Mouse (Mus musculus) liver, adult 2 months (tissue): ENCODE measurements around the gene Gm9049.
"Not testable (repeated sequence)": the region's sequence is repeated elsewhere in the genome, so short reads cannot be mapped to it uniquely, and the experiment has no call there.

Experiments used
- CTCF ChIP-seq: fragments of 200-500 bp; IDR thresholded peaks from 2 replicates; pipeline ENCODE4 v1.5.1; 2011; ENCODE audit warnings: low read depth, low read length, control low read depth
- POLR2A ChIP-seq: fragments of 200-500 bp; IDR thresholded peaks from 2 replicates; pipeline ENCODE4 v1.6.1; 2011; ENCODE audit warnings: low read length, control low read depth; ENCODE audit not compliant: insufficient read depth; ENCODE audit errors: extremely low read depth

DNA sequence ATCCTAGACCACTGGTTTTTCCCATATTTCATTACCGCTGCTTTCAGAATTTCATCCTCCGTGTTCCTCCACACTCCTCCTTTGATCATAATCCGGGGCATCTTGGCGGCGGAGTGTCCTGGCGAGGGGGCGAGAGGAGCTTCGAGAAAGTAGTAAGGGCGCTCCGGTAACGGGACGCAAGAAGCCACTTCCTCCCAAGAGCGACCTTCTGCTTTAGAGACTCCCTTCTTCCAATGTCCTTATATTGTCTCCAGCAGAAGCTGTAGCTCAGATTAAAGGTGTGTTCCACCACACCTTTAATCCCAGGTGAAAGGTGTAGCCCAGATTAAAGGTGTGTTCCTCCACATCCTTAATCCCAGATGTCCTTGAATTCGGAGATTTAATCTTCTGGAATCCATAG is 16.2 kb downstream of the Gm9049 start, which contains the start of gene Gm9045:
- not testable (repeated sequence) for TF ChIP-seq POLR2A, CTCF
